ENCODE assay signal across 32 mouse cellular contexts in the genomic region with DNA sequence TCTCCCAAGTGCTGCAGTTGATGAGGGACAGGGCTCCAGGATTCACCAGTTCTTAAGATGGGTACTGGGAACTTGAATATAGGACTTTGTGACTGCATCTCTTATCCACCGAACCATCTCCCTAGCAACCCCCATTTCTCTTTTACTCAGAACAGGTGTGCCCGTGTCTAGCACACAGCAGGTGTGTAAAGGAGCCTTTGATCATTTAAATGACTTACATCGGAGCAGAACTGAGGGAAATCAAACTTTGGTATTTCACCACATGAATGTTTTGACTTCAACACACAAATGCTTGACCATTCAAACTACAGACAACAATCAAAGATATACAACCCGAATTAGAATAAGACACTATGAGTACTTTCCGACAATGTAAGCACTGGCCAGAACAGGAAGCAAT.
"Had no signal": no experiment of that assay in that cellular context is flagged by ENCODE, and none has a peak within 500 bp of the region (broad histone marks: within the 10 kb centered on the region; RNA-seq: fewer than 3 reads in every experiment).

No protein-coding gene starts in this region.

- H3K27me3 ChIP-seq: limb, embryonic 12.5 days; limb, embryonic 13.5 days; limb, embryonic 15.5 days; liver, embryonic 12.5 days; liver, embryonic 13.5 days; liver, embryonic 15.5 days; lung, embryonic 15.5 days; megakaryocyte, embryonic 14.5 days; midbrain, embryonic 12.5 days; midbrain, embryonic 13.5 days; midbrain, embryonic 15.5 days had no signal

- H3K27ac ChIP-seq: left cerebral cortex, adult 2 months; limb, embryonic 10.5 days; limb, embryonic 12.5 days; limb, embryonic 13.5 days; liver, embryonic 12.5 days; liver, embryonic 13.5 days; liver, embryonic 14.5 days; liver, embryonic 15.5 days; lung, embryonic 15.5 days; macrophage; midbrain, embryonic 10.5 days; midbrain, embryonic 12.5 days; midbrain, embryonic 13.5 days; midbrain, embryonic 15.5 days had no signal

- H3K4me3 ChIP-seq: left cerebral cortex, adult 2 months; limb, embryonic 10.5 days; limb, embryonic 12.5 days; limb, embryonic 13.5 days; limb, embryonic 15.5 days; liver, embryonic 12.5 days; liver, embryonic 13.5 days; liver, embryonic 15.5 days; lung, embryonic 15.5 days; megakaryocyte, embryonic 14.5 days; midbrain, embryonic 10.5 days; midbrain, embryonic 12.5 days; midbrain, embryonic 13.5 days; midbrain, embryonic 15.5 days; myocyte had no signal

- H3K4me2 ChIP-seq: limb, embryonic 12.5 days; limb, embryonic 13.5 days; limb, embryonic 15.5 days; liver, embryonic 11.5 days; liver, embryonic 12.5 days; liver, embryonic 13.5 days; liver, embryonic 15.5 days; lung, embryonic 14.5 days; lung, embryonic 15.5 days; midbrain, embryonic 11.5 days; midbrain, embryonic 12.5 days; midbrain, embryonic 13.5 days; midbrain, embryonic 15.5 days had no signal

- H3K9me3 ChIP-seq: limb, embryonic 10.5 days; limb, embryonic 12.5 days; limb, embryonic 13.5 days; limb, embryonic 15.5 days; liver, embryonic 12.5 days; liver, embryonic 13.5 days; liver, embryonic 15.5 days; lung, embryonic 15.5 days; megakaryocyte, embryonic 14.5 days; midbrain, embryonic 10.5 days; midbrain, embryonic 12.5 days; midbrain, embryonic 13.5 days; midbrain, embryonic 15.5 days had no signal

- H3K9ac ChIP-seq: limb, embryonic 12.5 days; limb, embryonic 13.5 days; limb, embryonic 15.5 days; liver, embryonic 12.5 days; liver, embryonic 13.5 days; liver, embryonic 14.5 days; liver, embryonic 15.5 days; liver, postnatal 0 days; lung, embryonic 14.5 days; lung, embryonic 15.5 days; midbrain, embryonic 12.5 days; midbrain, embryonic 13.5 days; midbrain, embryonic 15.5 days had no signal

- DNase-seq: left cerebral cortex, postnatal 4 days; liver; liver, embryonic 13.5 days; liver, postnatal 0 days; lung, adult 18-20 months; lung, adult 2 months; lung, embryonic 14.5 days; lung, postnatal 10 days; lung, postnatal 14 days; lung, postnatal 36 days; lung, postnatal 4 days; midbrain, embryonic 14.5 days had no signal

- H3K36me3 ChIP-seq: limb, embryonic 10.5 days; limb, embryonic 12.5 days; limb, embryonic 13.5 days; limb, embryonic 15.5 days; liver, embryonic 12.5 days; liver, embryonic 13.5 days; liver, embryonic 15.5 days; lung, embryonic 15.5 days; midbrain, embryonic 12.5 days; midbrain, embryonic 13.5 days; midbrain, embryonic 15.5 days had no signal

- ATAC-seq: liver, embryonic 12.5 days; liver, postnatal 0 days; lung, postnatal 0 days; midbrain, embryonic 13.5 days; midbrain, embryonic 15.5 days; midbrain, embryonic 16.5 days had no signal
